Mouse (Mus musculus): Measurements from ENCODE around the gene Slc25a38.

Slc25a38 gene

GRCm38 (mm10) chr9:120140652-120141051 lies 30.5 kb downstream of the Slc25a38 start:
- DNase-seq (ENCODE audit: low read depth, low spot score) = peak; percentile 50

GRCm38 (mm10) chr9:120144474-120144873 lies 34.3 kb downstream of the Slc25a38 start:
- DNase-seq (ENCODE audit: low read depth, low spot score) = peak; percentile 44

- DNase-seq (ENCODE audit: low read depth, low spot score) = peak; percentile 75
These were observed 39.2 kb downstream of the Slc25a38 start, which contains the start of gene Mobp for GRCm38 (mm10) chr9:120149222-120149828. Mobp (plus strand) TSS chr9:120149707.

GRCm38 (mm10) chr9:120151152-120151551 lies 41.0 kb downstream of the Slc25a38 start:
- no peak for DNase-seq (ENCODE audit: low read depth, low spot score)

- DNase-seq (ENCODE audit: low read depth, low spot score) = no peak
These were observed 41.8 kb downstream of the Slc25a38 start for GRCm38 (mm10) chr9:120151906-120152399.

- DNase-seq (ENCODE audit: low read depth, low spot score) = no peak
These were observed 47.9 kb downstream of the Slc25a38 start for GRCm38 (mm10) chr9:120158047-120158446.

GRCm38 (mm10) chr9:120163862-120164261 lies 53.7 kb downstream of the Slc25a38 start:
- DNase-seq (ENCODE audit: low read depth, low spot score) = no peak

GRCm38 (mm10) chr9:120167826-120168225 lies 57.7 kb downstream of the Slc25a38 start:
- DNase-seq (ENCODE audit: low read depth, low spot score) = no peak

- DNase-seq (ENCODE audit: low read depth, low spot score) = no peak
These were observed 61.1 kb downstream of the Slc25a38 start for GRCm38 (mm10) chr9:120171295-120171694.
